Mouse (Mus musculus) ES-Bruce4 (cell line): ENCODE data around the gene Mien1.

Experiments
- CTCF ChIP-seq: IDR thresholded peaks from one replicate; pipeline ENCODE4 v1.8.1; 2011; ENCODE audit warnings: low read depth, low read length
- EP300 ChIP-seq: IDR thresholded peaks from 2 replicates; pipeline ENCODE4 v1.6.1; 2011; ENCODE audit warnings: low read depth, low read length; ENCODE audit not compliant: insufficient read depth
- POLR2A ChIP-seq: IDR thresholded peaks from one replicate; pipeline ENCODE4 v1.8.1; 2011; ENCODE audit warnings: low read length; ENCODE audit not compliant: insufficient read depth

DNA sequence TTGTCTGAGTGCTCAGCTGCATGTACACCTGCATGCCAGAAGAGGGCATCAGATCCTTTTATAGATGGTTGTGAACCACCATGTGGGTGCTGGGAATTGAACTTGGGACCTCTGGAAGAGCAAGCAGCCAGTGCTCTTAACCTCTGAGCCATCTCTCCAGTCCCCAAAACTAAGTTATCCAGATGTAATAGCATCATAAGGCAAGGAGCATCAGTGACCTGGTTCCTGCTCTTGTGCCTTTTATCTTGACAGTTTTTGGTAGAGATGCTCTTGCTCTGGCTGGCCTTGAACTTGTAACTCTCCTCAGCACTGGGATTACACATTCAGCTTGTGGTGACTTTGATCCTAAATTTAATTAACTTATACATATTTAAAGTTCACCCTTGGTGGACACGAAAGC is 4.9 kb upstream of the Mien1 start:
- TF ChIP-seq CTCF (no peak), POLR2A (peak; percentile 11), EP300 (no peak)
